Mouse (Mus musculus): Measurements from ENCODE around the gene 1700001C02Rik.

- TF ChIP-seq POLR2A (IDR thresholded peaks at IDR 0.05; ENCODE audit: low read depth, low read length): no peak
- TF ChIP-seq CTCF (IDR thresholded peaks at IDR 0.05; ENCODE audit: borderline replicate concordance, insufficient read depth, low read length): no peak
Observed at GRCm38 (mm10) chr5:30460155-30460554, 5.7 kb upstream of the 1700001C02Rik start.

Data from embryonic fibroblast, embryonic 13.5 days (primary cell).